Mouse (Mus musculus): ENCODE measurements around the gene Ret. TPM values are rescaled to one million over a fixed set of nuclear protein-coding genes. Genes with fewer than 3 reads are reported as not detected.

Ret gene
- polyA plus RNA-seq, 1 experiment from 2014 or later = 1.3 TPM

- H3K27ac ChIP-seq (ENCODE audit: low read length) = no peak overlapping the region
- H3K9me3 ChIP-seq (ENCODE audit: low read length) = no peaks in the 10 kb centered on the region
- H3K36me3 ChIP-seq (ENCODE audit: insufficient read depth, low read length) = no peaks in the 10 kb centered on the region
- no peaks in the 10 kb centered on the region for H3K4me1 ChIP-seq (ENCODE audit: insufficient read depth, low read depth, low read length)
- 79% methylated on average over 14 of the region's 14 CpGs for WGBS
- H3K27me3 ChIP-seq (replicated peaks; ENCODE audit: insufficient read depth, low read length) = no peaks in the 10 kb centered on the region
- no peak for DNase-seq (ENCODE audit: low spot score)
- ATAC-seq = no peak
- H3K4me3 ChIP-seq (ENCODE audit: low read depth, low read length) = no peak overlapping the region
- H3K4me2 ChIP-seq (replicated peaks; ENCODE audit: low read depth, low read length) = no peak overlapping the region
- TF ChIP-seq CTCF (IDR thresholded peaks at IDR 0.05) (no peak), EP300 (IDR thresholded peaks at IDR 0.05) (no peak)
- H3K9ac ChIP-seq (replicated peaks; ENCODE audit: low read depth) = no peak overlapping the region
Measured at GRCm38 (mm10) chr6:118168106-118168505, 29.4 kb downstream of the Ret start.

GRCm38 (mm10) chr6:118167013-118167412 lies 30.5 kb downstream of the Ret start:
- no peak for TF ChIP-seq CTCF (IDR thresholded peaks at IDR 0.05)
- no peak for TF ChIP-seq EP300 (IDR thresholded peaks at IDR 0.05)
- Histone ChIP-seq H3K9me3 (ENCODE audit: low read length) (no peaks in the 10 kb centered on the region), H3K4me2 (replicated peaks; ENCODE audit: low read depth, low read length) (no peak overlapping the region), H3K4me3 (ENCODE audit: low read depth, low read length) (no peak overlapping the region), H3K36me3 (ENCODE audit: insufficient read depth, low read length) (no peaks in the 10 kb centered on the region), H3K27ac (ENCODE audit: low read length) (no peak overlapping the region), H3K9ac (replicated peaks; ENCODE audit: low read depth) (no peak overlapping the region), H3K27me3 (replicated peaks; ENCODE audit: insufficient read depth, low read length) (no peaks in the 10 kb centered on the region), H3K4me1 (ENCODE audit: insufficient read depth, low read depth, low read length) (no peaks in the 10 kb centered on the region)
- WGBS = 70% methylated on average over 9 of the region's 9 CpGs
- DNase-seq (ENCODE audit: low spot score) (no peak), ATAC-seq (no peak)

GRCm38 (mm10) chr6:118165516-118165915 lies 32.0 kb downstream of the Ret start:
- H3K9me3 ChIP-seq (ENCODE audit: low read length) = no peaks in the 10 kb centered on the region
- TF ChIP-seq CTCF (IDR thresholded peaks at IDR 0.05) (no peak), EP300 (IDR thresholded peaks at IDR 0.05) (no peak)
- no peak overlapping the region for H3K9ac ChIP-seq (replicated peaks; ENCODE audit: low read depth)
- H3K4me2 ChIP-seq (replicated peaks; ENCODE audit: low read depth, low read length) = no peak overlapping the region
- DNase-seq (ENCODE audit: low spot score) (no peak), ATAC-seq (no peak)
- H3K27me3 ChIP-seq (replicated peaks; ENCODE audit: insufficient read depth, low read length) = no peaks in the 10 kb centered on the region
- no peaks in the 10 kb centered on the region for H3K4me1 ChIP-seq (ENCODE audit: insufficient read depth, low read depth, low read length)
- 100% methylated on average over 1 of the region's 1 CpGs for WGBS
- H3K27ac ChIP-seq (ENCODE audit: low read length) = no peak overlapping the region
- H3K4me3 ChIP-seq (ENCODE audit: low read depth, low read length) = no peak overlapping the region
- no peaks in the 10 kb centered on the region for H3K36me3 ChIP-seq (ENCODE audit: insufficient read depth, low read length)

- TF ChIP-seq EP300 (IDR thresholded peaks at IDR 0.05) (no peak), CTCF (IDR thresholded peaks at IDR 0.05) (no peak)
- no peak overlapping the region for H3K4me3 ChIP-seq (ENCODE audit: low read depth, low read length)
Measured at GRCm38 (mm10) chr6:118164691-118165090, 32.8 kb downstream of the Ret start.

GRCm38 (mm10) chr6:118163086-118163485 lies 34.4 kb downstream of the Ret start:
- H3K4me1 ChIP-seq (ENCODE audit: insufficient read depth, low read depth, low read length) = no peaks in the 10 kb centered on the region; the same call in 1 of the 2 replicates
- DNase-seq (ENCODE audit: low spot score) (no peak), ATAC-seq (peak; percentile 9)
- no peaks in the 10 kb centered on the region for H3K27me3 ChIP-seq (replicated peaks; ENCODE audit: insufficient read depth, low read length)
- no peak overlapping the region for H3K4me3 ChIP-seq (ENCODE audit: low read depth, low read length)
- H3K4me2 ChIP-seq (replicated peaks; ENCODE audit: low read depth, low read length) = peak overlapping the region; percentile 12
- no peak overlapping the region for H3K9ac ChIP-seq (replicated peaks; ENCODE audit: low read depth)
- H3K9me3 ChIP-seq (ENCODE audit: low read length) = no peaks in the 10 kb centered on the region
- 84% methylated on average over 2 of the region's 2 CpGs for WGBS
- no peaks in the 10 kb centered on the region for H3K36me3 ChIP-seq (ENCODE audit: insufficient read depth, low read length)
- TF ChIP-seq CTCF (IDR thresholded peaks at IDR 0.05) (no peak), EP300 (IDR thresholded peaks at IDR 0.05) (no peak)
- H3K27ac ChIP-seq (ENCODE audit: low read length) = peak overlapping the region; percentile 68

More at GRCm38 (mm10) chr6:118164691-118165090, 32.8 kb downstream of the Ret start:
- Histone ChIP-seq H3K27ac (ENCODE audit: low read length) (no peak overlapping the region), H3K27me3 (replicated peaks; ENCODE audit: insufficient read depth, low read length) (no peaks in the 10 kb centered on the region), H3K36me3 (ENCODE audit: insufficient read depth, low read length) (no peaks in the 10 kb centered on the region), H3K4me1 (ENCODE audit: insufficient read depth, low read depth, low read length) (no peaks in the 10 kb centered on the region), H3K4me2 (replicated peaks; ENCODE audit: low read depth, low read length) (peak overlapping the region; percentile 30), H3K9ac (replicated peaks; ENCODE audit: low read depth) (no peak overlapping the region), H3K9me3 (ENCODE audit: low read length) (no peaks in the 10 kb centered on the region)
- DNase-seq (ENCODE audit: low spot score) (no peak), ATAC-seq (no peak)
- 47% methylated on average over 8 of the region's 8 CpGs for WGBS

GRCm38 (mm10) chr6:118162457-118163082 lies 34.9 kb downstream of the Ret start:
- 53% methylated on average over 12 of the region's 12 CpGs for WGBS
- H3K9ac ChIP-seq (replicated peaks; ENCODE audit: low read depth) = no peak overlapping the region
- peak overlapping the region; percentile 12; the same call in 1 of the 2 replicates for H3K4me2 ChIP-seq (replicated peaks; ENCODE audit: low read depth, low read length)
- H3K36me3 ChIP-seq (ENCODE audit: insufficient read depth, low read length) = no peaks in the 10 kb centered on the region
- DNase-seq (ENCODE audit: low spot score) = peak; percentile 85
- peak; percentile 93 for ATAC-seq
- H3K4me3 ChIP-seq (ENCODE audit: low read depth, low read length) = no peak overlapping the region
- H3K4me1 ChIP-seq (ENCODE audit: insufficient read depth, low read depth, low read length) = no peaks in the 10 kb centered on the region; the same call in 1 of the 2 replicates
- no peaks in the 10 kb centered on the region for H3K9me3 ChIP-seq (ENCODE audit: low read length)
- peak overlapping the region; percentile 68 for H3K27ac ChIP-seq (ENCODE audit: low read length)
- TF ChIP-seq CTCF (IDR thresholded peaks at IDR 0.05) = no peak
- TF ChIP-seq EP300 (IDR thresholded peaks at IDR 0.05) = peak; percentile 91
- no peaks in the 10 kb centered on the region for H3K27me3 ChIP-seq (replicated peaks; ENCODE audit: insufficient read depth, low read length)

Data from lung, postnatal 0 days (tissue).